Mouse (Mus musculus) heart, embryonic 15.5 days (tissue): ENCODE data around the gene Cd248. TPM values are rescaled to one million over a fixed set of nuclear protein-coding genes. Genes with fewer than 3 reads are reported as not detected.

Experiments used
- ATAC-seq: fragments of 200-750 bp; cut with Nextera tagmentation; replicated peaks from 2 replicates; pipeline ENCODE4 v1.8.0; 2017; ENCODE audit warnings: low read depth, moderate TSS enrichment; ENCODE audit not compliant: insufficient number of reproducible peaks, insufficient read depth, low FRiP score
- H3K27ac ChIP-seq: fragments of 300-500 bp; sonication (generic); 2 replicates; pipeline ENCODE4 v1.5.1; 2015; ENCODE audit warnings: mild to moderate bottlenecking, inconsistent platforms
- H3K27me3 ChIP-seq: fragments of 300-500 bp; sonication (generic); 2 replicates; pipeline ENCODE4 v1.6.1; 2015; ENCODE audit warnings: inconsistent platforms
- H3K36me3 ChIP-seq: fragments of 300-500 bp; sonication (generic); 2 replicates; pipeline ENCODE4 v1.6.1; 2015; ENCODE audit warnings: mild to moderate bottlenecking, inconsistent platforms
- H3K4me1 ChIP-seq: fragments of 300-500 bp; sonication (generic); replicated peaks from 2 replicates; pipeline ENCODE4 v1.6.1; 2015; ENCODE audit warnings: inconsistent platforms
- H3K4me2 ChIP-seq: fragments of 300-500 bp; sonication (generic); 2 replicates; pipeline ENCODE4 v1.6.1; 2015; ENCODE audit warnings: inconsistent platforms, mild to moderate bottlenecking, moderate library complexity
- H3K4me3 ChIP-seq: fragments of 300-500 bp; sonication (generic); 2 replicates; pipeline ENCODE4 v1.5.1; 2015; ENCODE audit warnings: mild to moderate bottlenecking, inconsistent platforms
- H3K9ac ChIP-seq: fragments of 300-500 bp; sonication (generic); 2 replicates; pipeline ENCODE4 v1.6.1; 2015; ENCODE audit warnings: mild to moderate bottlenecking, inconsistent platforms
- H3K9me3 ChIP-seq: fragments of 300-500 bp; sonication (generic); replicated peaks from 2 replicates; pipeline ENCODE4 v1.6.1; 2016; ENCODE audit warnings: inconsistent platforms
- WGBS: fragments of 180-500 bp; shearing (Covaris S2); methylation state at CpG from one replicate; pipeline ENCODE4 v1.1.7; 2015; ENCODE audit warnings: mixed read lengths; 5-methylcytosine and 5-hydroxymethylcytosine counted together
- polyA plus RNA-seq: library from polyadenylated mRNA; unstranded; fragments of >200 nt; fragmentation: Nextera tagmentation; extraction: Ambion mirVana; gene quantifications from 2 replicates; pipeline ENCODE4 v1.2.1, GENCODE M21; 2015

Cd248 gene
- polyA plus RNA-seq, 1 experiment from 2014 or later: 18.1 TPM

DNA sequence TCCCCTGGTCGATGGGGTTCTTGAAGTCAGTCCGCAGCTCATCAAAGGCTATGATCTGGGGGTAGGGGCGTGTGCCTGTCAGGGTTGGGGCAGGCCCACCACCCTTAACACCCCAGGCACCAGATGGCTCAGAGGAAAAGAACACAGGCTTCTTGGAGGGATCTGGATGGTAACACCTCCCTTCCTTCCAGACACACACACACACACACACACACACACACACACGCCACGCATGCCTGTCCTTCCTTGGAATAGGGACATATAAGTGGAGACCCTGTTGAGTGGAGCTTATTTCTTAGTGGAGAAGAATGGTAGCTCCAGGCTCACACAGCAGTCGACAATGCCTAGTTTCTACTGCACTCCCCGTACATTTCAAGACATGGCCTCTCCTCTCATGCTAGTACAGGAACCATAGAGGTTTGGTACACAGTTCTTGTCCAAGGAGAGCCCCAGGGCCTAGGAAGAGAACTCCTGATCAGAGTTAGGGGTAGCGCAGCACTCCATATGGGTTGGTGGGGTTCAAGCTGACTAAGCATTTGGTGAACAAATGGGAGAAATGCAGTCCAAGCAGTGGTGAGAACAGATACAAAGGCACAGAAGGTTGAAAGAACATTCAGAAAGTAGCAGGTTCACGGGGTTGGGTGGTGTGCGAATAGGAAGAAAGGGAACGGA lies 27.0 kb downstream of the Cd248 start:
- Histone ChIP-seq H3K4me3 (0 out of 2 replicates have a peak overlapping the region, but pooled peaks have one; percentile 1), H3K4me1 (peaks cover 47% of the 10 kb centered on the region), H3K9me3 (no peaks in the 10 kb centered on the region), H3K9ac (no peak overlapping the region), H3K27me3 (peaks cover 15% of the 10 kb centered on the region; the same call in 1 of the 2 replicates), H3K27ac (no peak overlapping the region), H3K4me2 (no peak overlapping the region), H3K36me3 (peaks cover 35% of the 10 kb centered on the region)
- WGBS: 40% methylated on average over 11 of the region's 11 CpGs
- no peak for ATAC-seq

DNA sequence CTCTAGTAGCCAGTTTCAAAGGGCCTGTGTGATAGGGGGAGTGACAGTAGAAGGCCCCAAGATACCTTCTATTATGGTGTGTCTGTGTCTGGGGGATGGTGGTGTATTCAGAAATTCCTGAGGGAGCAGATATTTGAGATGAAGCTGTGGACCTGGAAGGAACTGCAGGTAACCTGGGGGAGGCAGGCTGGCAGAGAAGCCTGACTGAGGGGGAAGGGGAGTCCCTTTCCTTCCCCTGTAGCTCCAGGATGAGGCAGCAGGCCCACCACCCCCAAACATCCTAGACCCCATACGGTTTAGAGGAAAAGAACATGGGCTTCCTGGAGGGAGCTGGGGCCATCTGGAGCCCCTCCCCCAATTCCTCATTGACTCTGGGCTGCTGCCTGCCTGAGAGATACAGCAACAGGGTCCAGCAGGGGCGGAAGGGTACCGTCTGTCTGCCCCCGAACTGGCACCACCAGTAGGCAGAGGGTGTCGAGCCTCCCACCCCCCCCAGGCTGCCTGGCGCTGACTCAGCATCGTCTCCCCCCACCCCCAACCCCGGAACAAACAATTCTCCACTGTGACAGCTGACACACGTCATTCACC lies 28.1 kb downstream of the Cd248 start:
- ATAC-seq: no peak
- Histone ChIP-seq H3K27ac (no peak overlapping the region), H3K4me3 (no peak overlapping the region), H3K4me1 (peaks cover 55% of the 10 kb centered on the region), H3K4me2 (0 out of 2 replicates have a peak overlapping the region, but pooled peaks have one; percentile 3), H3K27me3 (peaks cover 15% of the 10 kb centered on the region; the same call in 1 of the 2 replicates), H3K9me3 (no peaks in the 10 kb centered on the region), H3K36me3 (peaks cover 35% of the 10 kb centered on the region), H3K9ac (no peak overlapping the region)
- 6% methylated on average over 9 of the region's 9 CpGs for WGBS

DNA sequence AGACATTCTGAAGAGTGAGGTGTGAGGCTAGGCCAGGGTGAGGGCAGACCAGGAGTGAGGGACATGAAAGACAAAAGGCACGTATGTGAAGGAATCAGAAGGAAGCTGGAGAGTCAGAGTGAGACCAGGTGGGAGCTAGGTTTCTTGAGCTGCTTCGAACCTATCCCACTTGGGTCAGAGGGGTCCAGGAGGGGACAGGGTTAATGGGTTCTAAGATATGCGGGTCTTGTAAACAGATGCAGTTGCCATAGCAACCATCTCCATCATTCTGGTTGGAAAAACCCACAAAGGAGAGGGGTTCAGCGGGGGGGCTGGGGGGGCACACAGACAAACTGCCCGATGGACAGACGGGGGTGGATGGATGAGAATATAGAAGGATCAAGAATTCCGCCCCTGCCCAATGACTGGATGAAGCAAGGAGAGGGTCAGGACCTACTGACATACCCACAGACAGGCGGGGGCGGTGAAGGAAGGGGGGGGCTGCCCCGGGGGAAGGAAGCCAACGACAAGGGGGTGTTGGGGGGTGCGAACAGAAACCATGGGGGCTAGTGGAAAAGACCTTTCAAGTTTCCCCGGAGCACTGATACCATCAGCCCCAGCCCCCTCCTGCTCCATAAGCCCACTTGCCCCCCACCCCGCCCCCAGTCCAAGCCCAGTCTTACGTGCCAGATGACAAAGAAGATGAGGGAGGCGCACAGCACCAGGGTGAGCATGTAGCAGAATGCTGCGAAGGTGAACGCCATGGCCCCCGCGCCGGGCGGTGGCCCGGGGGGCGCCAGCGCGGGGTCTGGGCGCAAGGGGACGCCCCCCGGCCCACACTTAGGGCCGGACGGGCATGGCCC lies 29.9 kb downstream of the Cd248 start:
- Histone ChIP-seq H3K4me2 (peak overlapping the region; percentile 96), H3K4me1 (peaks cover 55% of the 10 kb centered on the region), H3K9ac (peak overlapping the region; percentile 69), H3K27me3 (peaks cover 15% of the 10 kb centered on the region; the same call in 1 of the 2 replicates), H3K27ac (no peak overlapping the region), H3K9me3 (no peaks in the 10 kb centered on the region), H3K4me3 (peak overlapping the region; percentile 55), H3K36me3 (peaks cover 34% of the 10 kb centered on the region)
- 6% methylated on average over 31 of the region's 31 CpGs for WGBS
- no peak for ATAC-seq

DNA sequence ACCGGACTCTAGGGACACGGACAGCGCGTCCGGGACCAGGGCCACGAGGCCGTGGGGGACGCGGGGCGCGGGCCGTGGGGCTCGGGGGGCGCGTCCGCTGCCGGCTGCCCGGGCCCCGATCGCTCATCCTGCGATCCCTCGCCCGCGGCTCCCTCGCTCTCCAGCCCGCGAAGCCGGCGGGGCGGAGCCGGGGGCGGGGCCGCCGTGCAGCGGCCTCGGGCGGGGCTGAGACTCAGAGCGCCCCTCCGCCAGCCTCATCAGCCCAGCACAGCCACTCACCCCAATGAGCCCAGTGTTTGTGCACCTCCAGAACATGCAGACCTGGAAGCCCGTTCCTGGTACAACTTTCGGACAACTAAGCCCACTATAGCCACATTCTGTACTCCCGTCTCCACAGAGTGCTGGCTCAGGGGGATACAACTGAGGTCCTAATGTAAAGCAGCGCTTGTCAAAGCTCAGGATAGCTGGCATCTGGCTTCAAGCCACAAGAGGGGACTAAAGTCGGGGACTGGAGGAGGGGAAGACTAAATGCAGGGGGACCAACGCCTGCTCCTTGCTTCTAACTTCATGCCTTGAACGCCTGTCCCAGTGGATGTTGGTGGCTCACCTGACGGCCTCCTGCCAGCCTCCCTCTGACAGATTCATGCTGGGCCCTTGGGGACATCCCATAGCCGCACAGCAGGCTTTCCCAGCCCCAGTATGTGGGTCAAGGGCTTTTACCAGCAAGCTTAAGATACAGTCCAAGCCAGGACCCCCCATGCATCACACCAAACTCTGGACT lies 30.7 kb downstream of the Cd248 start, which contains the start of gene Cnih2:
Cnih2 (minus strand) TSS at position 159 of the 781 bp plus-strand sequence.
- H3K27me3 ChIP-seq: peaks cover 15% of the 10 kb centered on the region; the same call in 1 of the 2 replicates
- H3K4me1 ChIP-seq: peaks cover 55% of the 10 kb centered on the region
- no peaks in the 10 kb centered on the region for H3K9me3 ChIP-seq
- H3K4me3 ChIP-seq: peak within 1 kb of the TSS; percentile 55
- H3K36me3 ChIP-seq: peaks cover 38% of the 10 kb centered on the region
- H3K9ac ChIP-seq: peak within 1 kb of the TSS; percentile 69
- no peak within 1 kb of the TSS for H3K27ac ChIP-seq
- peak; percentile 47; the same call in 1 of the 2 replicates for ATAC-seq
- WGBS: 3% methylated on average over 45 of the region's 48 CpGs
- H3K4me2 ChIP-seq: peak within 1 kb of the TSS; percentile 96

DNA sequence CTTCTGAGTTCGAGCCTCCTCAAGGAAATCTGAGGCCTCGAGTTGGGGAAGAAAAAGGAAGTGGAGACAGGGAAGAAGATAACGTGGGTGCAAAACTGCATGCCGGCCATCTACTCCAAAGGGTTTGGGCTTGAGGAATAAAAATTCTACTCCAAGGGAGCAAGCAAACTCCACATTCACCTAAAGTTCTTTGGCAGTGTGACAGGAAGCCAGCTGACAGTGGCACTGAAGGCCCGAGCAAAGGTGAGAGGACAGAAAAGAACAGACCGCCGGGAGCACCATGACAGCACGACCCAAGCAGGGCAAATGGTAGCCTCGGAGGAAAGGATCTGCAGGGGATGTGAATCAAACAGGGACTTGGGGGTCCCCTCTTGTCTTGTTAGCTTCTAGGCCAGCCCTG lies 38.2 kb downstream of the Cd248 start:
- H3K4me3 ChIP-seq: peak overlapping the region; percentile 88
- 4% methylated on average over 9 of the region's 9 CpGs for WGBS
- peaks cover 60% of the 10 kb centered on the region for H3K36me3 ChIP-seq
- H3K4me1 ChIP-seq: peaks cover 22% of the 10 kb centered on the region
- H3K9ac ChIP-seq: peak overlapping the region; percentile 90
- no peaks in the 10 kb centered on the region for H3K27me3 ChIP-seq
- H3K27ac ChIP-seq: peak overlapping the region; percentile 96
- H3K4me2 ChIP-seq: peak overlapping the region; percentile 87
- no peak for ATAC-seq
- no peaks in the 10 kb centered on the region for H3K9me3 ChIP-seq

DNA sequence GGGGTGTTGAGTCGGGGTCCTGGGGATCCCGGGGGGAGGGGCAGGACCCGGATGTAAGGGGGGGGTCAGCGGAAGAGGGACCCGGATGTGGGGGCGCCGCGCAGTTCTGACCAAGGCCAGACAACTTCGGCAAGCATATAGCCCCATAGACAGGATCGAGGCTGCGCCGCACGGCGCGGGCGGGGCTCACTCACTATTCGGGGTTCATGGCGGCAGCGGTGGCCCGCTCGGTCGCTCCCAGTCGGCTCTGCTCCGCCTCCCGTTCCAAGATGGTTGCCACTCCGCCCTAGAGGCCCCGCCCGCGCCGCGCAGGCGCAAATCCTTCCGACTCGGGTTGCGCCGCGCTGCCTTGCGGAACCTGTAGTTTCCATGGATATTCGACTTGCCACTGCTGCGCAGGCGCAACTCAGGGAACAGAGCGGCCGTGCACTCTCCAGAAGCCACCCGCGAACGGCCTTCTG lies 38.9 kb downstream of the Cd248 start, which contains the start of gene Rab1b:
Rab1b (minus strand) TSS at position 342 of the 461 bp plus-strand sequence.
- Histone ChIP-seq H3K9me3 (no peaks in the 10 kb centered on the region), H3K4me1 (peaks cover 22% of the 10 kb centered on the region), H3K9ac (peak within 1 kb of the TSS; percentile 90), H3K27ac (peak within 1 kb of the TSS; percentile 96), H3K36me3 (peaks cover 62% of the 10 kb centered on the region), H3K4me2 (peak within 1 kb of the TSS; percentile 87), H3K4me3 (peak within 1 kb of the TSS; percentile 88), H3K27me3 (no peaks in the 10 kb centered on the region)
- ATAC-seq: peak; percentile 92
- WGBS: under 1% methylated on average over 46 of the region's 46 CpGs

DNA sequence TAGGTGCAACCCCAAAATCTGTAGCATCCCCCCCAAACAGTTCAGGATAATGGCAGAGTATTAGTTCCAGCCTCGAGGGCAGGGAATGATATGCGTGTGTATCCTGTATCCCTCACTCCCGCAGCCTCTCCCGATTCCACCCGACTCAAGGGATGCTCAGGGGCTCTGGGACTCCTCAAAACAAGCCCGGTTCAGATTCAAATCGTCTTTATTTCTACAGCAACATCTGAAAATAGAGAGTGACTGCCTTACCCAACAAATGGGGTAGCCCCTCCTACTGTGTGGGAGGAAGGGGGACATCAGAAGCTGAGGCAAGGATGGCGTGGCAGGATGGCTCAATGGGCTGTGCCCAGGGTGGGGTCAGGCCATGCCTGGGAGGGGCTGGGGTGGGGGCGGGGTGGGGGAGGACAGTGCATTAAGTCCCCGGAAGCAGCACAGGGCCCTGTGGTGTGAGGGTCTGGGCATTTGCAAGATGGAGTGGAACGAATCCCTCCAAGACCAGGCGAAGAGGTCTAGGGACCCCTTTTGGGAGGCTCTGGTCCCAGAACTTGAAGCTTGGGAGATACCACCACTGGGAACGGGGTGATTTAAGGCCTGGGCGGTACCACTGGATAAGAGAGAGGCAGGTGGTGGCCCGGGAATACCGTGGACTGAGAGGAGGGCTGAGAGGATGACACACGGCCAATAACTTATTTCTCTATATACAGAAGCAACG lies 39.8 kb downstream of the Cd248 start:
- no peaks in the 10 kb centered on the region for H3K9me3 ChIP-seq
- WGBS: 70% methylated on average over 18 of the region's 18 CpGs
- no peak overlapping the region; the same call in 1 of the 2 replicates for H3K27ac ChIP-seq
- no peaks in the 10 kb centered on the region for H3K27me3 ChIP-seq
- 0 out of 2 replicates have a peak overlapping the region, but pooled peaks have one; percentile 39 for H3K9ac ChIP-seq
- H3K36me3 ChIP-seq: peaks cover 59% of the 10 kb centered on the region
- H3K4me3 ChIP-seq: 0 out of 2 replicates have a peak overlapping the region, but pooled peaks have one; percentile 88
- no peak for ATAC-seq
- peaks cover 22% of the 10 kb centered on the region for H3K4me1 ChIP-seq
- H3K4me2 ChIP-seq: peak overlapping the region; percentile 87; the same call in 1 of the 2 replicates

DNA sequence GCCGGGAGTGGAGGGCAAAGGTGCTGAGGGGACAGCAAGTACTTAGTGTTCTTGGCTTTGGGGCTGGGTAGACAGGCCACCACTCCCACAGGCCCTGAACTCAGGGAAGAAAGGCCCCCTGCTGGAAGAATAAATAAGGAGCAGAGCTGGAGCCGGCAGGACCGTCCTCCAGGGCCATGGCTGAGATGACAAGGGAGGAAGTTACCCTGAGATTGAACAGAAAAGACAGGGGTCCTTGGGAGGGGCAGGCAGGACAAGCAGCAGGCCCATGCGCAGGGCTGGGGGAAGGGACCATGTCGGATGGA lies 40.3 kb downstream of the Cd248 start:
- 24% methylated on average over 5 of the region's 5 CpGs for WGBS
- Histone ChIP-seq H3K9me3 (no peaks in the 10 kb centered on the region), H3K4me2 (no peak overlapping the region), H3K27me3 (no peaks in the 10 kb centered on the region), H3K4me1 (peaks cover 22% of the 10 kb centered on the region), H3K4me3 (no peak overlapping the region), H3K36me3 (peaks cover 57% of the 10 kb centered on the region), H3K27ac (no peak overlapping the region), H3K9ac (no peak overlapping the region)
- ATAC-seq: no peak

DNA sequence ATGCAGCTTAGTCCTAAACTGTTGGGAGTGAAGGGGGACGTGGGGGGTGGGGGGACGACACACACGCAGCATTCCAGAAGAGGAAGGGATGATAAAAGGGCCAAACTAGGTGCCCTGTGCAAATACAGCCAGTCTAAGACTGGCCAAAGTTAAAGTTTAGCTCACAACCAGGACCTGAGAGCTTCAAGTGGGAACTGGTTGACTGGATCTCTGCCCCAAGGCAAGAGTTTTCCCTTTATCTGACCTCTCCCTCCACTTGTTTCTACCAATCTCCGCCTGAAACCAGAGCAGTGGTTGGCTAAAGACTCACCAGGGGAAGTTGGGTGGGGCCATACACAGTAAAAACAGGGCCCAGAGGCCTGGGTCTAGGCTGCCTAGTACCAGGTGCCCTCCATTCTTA lies 40.8 kb downstream of the Cd248 start:
- 31% methylated on average over 4 of the region's 4 CpGs for WGBS
- H3K4me2 ChIP-seq: no peak overlapping the region
- no peaks in the 10 kb centered on the region for H3K9me3 ChIP-seq
- H3K9ac ChIP-seq: no peak overlapping the region
- H3K4me3 ChIP-seq: no peak overlapping the region
- no peaks in the 10 kb centered on the region for H3K27me3 ChIP-seq
- peaks cover 22% of the 10 kb centered on the region for H3K4me1 ChIP-seq
- no peak overlapping the region for H3K27ac ChIP-seq
- peaks cover 57% of the 10 kb centered on the region for H3K36me3 ChIP-seq
- no peak for ATAC-seq
